Mouse (Mus musculus) yolk sac, embryonic 10.5 days (tissue): ENCODE data around the gene Rnf145.

Experiments used
- DNase-seq: peaks from one replicate; pipeline ENCODE4 v3.0.0-alpha.2; 2017; ENCODE audit warnings: low spot score

Rnf145 gene

DNA sequence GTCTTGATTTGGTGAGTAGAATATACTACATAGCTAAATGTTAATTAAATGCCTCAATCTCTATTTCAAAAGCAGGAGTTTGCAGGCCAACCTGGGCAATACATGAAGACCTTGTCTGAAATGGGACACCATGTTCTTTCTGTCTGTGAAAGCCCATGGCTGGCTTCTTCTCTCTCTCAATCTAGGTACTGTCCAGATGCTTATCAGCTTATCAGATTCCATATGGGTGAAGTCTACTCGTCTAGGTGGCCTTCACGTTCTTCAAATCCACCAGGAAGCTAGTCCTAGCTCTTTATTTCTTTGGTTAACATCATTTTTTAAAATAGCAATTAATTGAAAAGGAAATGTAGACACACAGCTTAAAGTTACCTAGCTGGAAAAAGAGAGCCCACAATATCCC lies 8.9 kb upstream of the Rnf145 start:
- no peak for DNase-seq

DNA sequence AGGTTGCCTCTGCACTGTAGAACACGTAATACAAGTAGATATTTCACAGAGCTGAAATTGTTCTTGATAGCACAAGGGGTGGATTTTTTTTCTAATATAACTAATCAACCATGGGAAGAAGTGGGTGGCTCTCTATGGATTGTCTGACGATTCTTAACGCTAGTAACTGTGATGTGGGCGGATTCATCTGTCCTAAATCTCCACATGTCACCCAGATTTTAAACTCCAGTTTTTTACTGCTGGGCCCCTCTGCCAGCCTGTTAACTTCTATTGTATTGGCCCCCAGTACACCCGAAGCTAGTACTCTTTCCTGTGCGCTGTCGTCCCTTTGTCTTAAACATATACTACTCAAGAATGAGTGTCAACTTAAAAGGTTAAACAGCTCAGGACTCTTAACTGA lies 8.4 kb upstream of the Rnf145 start:
- DNase-seq: no peak

DNA sequence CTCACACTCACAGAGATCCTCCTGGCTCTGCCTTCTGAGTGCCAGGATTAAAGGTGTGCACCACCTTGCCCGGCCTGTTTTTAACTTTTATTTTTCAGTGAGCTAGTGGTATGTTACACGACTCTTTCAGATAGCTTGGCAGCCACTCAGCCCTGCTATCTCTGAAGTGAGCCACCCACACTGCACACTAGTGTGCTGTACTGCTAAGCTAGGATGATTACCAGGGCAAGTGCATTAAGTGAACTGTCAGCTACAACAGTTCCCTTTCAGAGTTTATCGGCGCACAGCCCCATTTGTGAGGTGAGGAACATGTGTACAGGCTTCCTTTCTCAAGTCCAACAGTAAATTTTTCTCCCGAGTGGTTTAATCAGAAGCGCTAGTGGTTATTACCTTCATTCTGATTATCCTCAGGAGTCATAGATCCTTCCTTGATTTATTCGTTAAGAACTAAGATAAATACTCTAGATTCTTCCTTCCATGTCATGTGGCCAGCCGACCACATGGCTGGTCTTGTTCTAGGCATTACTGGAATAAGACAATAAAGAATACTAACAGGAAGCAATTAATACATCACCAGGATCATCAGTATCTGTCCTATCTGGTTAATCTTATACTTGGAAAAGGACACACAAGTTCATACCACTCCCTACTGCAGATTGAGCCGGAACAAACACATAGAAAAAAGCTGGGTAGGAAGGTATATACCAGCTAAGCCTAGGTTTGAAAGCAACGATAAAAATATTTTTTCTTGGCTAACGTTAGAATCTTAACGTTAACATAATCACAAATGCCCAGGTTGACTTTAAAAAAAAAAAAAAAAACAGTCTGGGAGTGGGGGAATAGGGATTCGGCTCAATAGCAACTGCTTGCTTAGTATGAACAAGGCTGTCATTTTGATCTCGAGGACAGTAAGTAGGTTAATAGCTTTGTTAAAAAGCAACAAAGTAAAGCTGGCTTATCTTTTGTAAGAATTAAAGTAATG lies 6.4 kb upstream of the Rnf145 start:
- no peak for DNase-seq

DNA sequence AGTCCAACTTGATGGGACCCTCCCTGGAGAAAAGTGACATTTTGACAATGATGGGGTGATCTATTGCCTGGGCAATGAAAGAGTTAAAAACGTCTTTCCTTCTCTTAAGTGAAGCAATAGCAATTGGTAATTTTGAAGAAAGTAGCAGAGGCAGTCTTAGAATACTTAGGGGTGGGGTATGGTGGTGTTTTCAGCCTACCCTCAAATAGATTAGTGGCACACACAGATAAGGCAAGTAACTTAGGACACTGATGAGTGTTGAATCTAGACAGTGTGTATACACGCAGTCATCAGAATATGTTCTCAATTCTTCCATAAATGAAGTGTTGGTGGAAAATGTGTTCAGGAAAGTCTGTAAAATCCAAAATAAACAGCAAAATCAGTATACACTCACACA lies 5.7 kb upstream of the Rnf145 start:
- DNase-seq: no peak

DNA sequence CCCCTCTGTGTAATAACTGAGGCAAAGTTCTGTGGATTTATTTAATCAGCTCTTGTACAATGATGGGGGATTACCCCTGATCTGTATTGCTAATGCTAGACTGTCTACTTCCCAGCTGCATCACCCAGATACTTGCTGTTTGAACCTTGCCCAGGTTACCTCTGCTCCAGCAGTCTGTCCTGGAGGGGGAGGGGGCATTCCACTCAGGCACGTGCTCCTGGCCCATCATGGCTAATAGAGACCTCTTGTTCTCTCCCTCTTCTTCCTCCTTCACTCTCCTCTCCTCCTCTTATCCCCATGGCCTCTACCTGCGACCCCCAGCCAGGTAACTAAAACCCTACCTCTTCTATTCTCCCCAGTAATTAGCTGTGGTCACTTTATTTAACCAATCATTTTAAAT lies 4.1 kb upstream of the Rnf145 start:
- DNase-seq: peak; percentile 68

DNA sequence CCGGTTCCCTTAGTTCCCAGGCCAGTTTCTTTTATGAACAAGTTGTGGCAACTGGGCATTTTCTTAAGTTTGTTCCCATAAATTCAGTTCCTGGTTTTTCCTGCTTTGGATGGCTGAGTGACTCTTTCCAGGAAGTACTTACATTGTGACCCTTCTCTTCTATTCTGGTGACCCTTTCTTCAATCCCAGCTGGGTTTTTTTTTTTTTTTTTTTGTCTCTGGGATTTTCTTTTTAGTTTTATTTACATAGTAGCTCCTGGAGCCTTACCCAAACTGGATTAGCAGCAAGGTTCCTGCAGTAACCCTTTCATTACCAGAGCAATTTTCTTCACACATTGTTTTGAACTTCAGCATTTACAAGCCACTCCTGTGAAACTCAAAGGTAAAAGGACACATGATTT lies 2.4 kb upstream of the Rnf145 start:
- DNase-seq: no peak

DNA sequence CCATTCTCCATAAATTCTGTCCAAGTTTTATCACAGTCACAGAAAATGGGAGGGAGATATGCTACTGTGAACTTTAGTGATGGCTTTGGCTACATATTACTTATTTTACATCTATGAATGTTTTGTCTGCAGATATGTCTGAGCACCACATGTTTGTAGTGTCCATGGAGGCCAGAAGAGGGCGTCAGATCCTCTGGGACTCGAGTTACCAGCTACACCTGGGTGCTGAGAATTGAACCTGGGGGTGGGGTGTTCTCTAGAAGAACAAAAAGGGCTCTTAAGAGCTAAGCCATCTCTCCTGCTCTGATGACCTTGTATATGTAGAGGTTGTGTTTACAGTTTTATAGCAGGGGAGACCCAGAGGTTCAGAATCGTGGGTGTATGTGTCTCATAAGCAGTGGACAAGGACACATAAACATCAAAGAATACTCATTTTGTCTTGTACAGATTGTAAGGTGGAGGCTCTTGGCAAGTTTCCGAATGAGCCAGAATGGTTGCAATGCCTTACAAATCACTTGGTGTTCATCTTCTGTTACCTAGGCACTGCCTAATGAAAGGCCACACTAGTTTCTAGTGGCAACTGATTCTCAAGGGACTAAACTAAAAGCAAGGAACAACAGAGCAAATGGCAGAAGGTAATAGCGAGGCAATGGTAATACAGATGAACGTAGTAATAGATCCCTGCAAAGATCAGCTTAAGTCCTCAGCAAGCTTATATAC lies 1.0 kb upstream of the Rnf145 start:
- no peak for DNase-seq

DNA sequence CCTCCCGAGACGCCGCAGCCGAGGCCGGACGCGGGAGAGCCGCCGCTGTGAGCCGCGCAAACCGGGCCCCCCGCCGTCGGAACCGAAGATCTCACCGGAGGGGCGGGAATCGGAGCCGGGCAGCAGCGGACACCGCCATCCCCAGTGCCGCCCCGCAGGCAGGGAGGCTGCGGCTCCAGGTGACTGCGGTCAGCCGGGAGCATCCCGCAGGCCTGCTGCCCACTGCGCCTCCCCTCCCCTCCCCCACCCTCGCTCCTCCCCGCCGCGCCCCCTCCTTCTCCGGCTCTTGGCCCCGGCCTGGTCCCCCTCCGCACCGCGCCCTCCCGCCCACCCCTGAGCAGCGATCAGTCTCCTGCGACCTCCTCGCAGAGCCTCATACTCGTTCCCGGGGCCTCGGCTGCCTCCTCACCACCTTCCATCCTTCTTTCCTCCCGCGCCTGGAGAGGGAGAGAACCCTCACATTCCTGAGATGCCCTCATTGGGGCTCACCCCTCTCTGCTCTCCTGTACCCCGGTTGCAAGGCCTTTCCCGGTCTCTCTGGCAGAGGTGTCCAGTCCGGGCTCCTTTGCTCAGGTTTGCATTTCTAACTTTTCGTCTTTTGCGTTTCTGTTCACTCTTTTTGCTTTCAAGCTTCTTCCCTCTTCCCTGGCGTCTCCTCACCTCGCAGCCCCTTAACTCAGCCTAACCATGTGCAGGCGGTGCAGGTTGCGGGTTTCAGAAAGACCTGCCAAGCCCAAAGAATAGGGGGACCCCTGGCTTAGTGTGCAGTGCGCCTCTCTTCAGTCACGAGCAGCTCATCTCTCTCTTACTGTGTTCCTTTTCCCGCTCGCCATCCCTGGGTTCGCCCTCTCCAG lies 559 bp downstream of the Rnf145 start:
- DNase-seq: peak; percentile 74

DNA sequence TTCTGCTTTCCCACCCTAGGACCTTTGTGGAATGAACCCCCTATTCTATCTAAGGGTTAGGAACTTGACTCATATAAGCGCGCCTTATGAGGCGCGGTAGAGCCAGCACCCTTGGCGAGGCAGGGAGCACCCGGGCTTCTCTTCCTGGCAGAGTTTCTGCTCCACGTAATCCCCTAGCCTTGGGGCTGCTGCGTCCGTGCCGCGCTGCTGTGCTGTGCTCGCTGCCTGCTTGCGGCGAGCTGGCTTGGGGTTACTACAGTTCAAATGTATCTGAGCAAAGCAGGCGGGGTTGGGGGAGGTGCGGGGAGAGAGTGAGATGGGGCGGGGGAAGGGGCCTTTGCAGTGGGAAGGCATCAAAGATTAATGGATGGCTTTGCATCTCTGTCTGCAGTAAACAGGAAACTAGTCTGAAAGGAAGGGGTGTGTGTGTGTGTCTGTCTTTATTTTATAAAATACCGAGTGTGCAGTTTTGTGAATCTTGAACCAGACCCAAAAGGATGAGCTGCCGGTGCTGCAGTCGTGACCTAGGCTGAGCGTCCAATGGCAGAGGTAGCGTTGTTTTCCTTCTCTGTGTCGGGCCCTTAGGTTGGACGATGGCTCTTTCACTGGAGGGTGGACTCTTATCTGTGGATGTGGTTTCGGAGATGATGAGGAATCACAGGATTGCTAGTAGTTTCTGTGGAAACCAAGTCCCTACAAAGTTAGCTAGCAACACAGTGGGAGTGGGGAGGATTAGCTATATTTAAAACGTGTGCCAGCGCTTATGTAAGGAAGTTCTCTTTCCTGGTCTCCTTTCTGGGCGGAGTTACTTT lies 1.4 kb downstream of the Rnf145 start:
- DNase-seq: peak; percentile 90

DNA sequence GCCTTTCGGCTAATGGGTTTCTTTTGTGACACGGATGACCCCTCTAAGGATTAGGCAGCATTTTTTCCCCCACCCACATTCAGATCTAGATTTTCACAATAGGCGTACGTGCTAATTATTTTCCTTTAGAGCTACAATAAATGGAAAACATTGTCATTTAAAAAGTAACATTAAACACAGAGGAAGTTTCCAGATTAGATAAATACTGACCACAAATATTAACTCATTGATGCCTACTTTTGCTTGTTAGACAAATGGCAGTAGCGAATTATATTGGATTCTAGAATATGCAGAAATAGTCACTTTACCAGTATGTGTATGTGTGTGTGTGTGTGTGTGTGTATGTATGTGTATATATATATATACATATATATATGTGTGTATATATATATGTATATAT lies 3.8 kb downstream of the Rnf145 start:
- DNase-seq: no peak

DNA sequence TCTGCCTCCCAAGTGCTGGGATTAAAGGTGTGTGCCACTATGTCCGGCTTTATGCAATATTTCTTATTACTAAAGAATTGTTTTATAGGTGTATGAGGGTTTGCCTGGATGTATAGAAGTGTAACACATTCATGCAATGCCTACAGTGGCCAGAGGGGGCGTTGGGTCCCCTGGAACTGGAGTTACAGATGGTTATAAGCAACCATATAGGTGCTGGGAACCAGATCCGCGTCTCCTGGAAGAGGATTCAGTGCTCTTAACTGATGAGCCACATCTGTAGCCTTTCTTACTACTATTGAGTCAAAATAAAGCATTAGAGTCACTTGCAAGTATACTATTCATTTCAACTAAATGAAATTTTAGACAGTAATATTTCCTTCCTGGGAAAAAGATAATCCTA lies 7.0 kb downstream of the Rnf145 start:
- no peak for DNase-seq

DNA sequence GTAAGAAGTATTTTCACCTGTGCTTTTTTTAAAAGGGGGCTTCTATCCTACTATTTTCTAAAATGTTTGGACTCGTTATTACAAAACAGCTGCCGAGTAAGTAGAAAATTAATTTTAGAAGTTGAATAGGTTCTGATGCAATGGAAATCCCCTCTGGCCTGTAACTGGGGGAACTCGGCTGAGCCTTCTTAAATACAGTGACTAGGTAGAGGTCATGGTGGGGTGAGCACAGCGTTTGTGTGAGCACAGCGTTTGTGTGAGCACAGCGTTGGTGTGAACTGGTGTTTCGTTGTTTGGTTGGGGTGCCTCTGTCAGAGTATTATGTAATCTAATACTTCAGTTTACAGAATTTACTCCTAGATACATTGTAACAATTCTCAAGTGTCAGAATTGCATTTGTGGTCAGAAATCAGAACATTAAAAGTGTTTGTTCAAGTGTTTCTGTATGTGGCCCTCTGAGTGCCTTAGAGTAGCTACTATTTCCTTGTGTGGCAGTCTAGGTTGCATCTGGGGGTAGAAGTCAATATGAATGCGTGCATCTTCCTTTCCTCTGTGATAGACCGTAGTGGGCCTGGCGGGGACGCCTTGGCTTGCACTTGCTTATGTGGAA lies 8.0 kb downstream of the Rnf145 start:
- DNase-seq: no peak

DNA sequence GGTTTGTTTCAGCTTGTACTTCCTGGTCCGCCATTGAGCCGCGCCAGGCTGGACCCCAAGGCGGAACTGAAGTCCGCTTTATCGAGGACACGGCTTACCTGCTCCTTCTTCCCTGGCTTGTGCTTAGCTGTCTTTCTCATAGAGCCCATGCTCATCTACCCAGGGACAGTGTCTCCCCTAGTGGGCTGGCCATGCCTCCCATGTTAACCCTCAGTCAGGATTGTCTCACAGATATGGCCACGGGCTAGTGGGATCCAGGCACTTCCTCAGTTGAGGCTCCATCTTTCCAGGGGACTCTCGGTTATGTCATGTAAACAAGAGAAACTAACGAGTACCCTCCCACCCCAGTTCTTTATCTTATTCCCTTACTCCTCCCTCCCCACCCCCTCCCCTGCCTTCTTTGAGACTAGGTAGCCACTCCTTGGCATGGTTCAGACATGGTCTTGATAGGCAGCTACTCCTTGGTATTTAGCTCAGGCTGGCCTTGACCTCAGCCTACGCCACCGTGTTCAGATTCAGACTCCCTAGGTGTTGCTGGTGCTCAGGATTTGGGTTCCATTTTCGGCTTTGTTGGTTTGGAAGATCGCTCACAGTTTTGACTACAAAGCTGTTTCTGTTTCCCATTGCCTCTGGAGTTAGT lies 9.9 kb downstream of the Rnf145 start:
- no peak for DNase-seq

DNA sequence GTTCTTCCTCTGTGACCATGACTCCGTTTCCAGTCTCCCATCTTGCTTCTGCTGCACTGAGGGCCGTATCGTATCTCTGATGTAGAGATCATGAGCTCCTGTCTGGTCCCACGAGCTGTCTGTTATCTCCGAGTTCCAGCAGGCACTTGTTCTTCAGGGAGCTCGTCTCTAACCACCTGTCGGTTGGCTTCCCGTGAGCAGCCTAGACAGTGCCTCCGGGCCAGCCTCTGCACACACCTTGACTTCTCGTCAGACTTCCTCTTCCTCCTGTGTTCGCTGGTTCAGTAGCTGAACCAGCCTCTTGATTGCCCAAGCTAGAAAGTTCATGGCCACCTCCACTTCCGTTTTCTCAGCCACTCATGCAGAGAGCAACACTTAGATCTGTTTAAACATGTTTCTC lies 10.4 kb downstream of the Rnf145 start:
- no peak for DNase-seq

DNA sequence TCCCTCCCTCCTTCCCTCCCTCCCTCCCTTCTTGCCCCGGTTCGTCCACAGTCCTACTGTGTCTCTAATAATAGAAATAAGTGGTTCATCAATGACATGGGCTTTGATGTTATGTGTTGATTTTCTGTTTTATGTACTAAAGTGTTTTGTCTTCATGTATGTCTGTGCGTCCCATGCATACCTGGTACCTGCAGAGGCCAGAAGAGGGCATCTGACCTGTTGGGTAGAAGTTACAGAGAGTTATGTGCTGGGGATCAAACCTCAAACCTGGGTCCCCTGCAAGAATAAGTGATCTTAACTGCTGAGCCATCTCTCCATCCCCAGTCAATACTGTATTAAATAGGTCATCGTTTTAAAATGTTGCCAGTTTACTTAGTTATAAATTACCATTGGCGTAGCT lies 11.0 kb downstream of the Rnf145 start:
- no peak for DNase-seq

DNA sequence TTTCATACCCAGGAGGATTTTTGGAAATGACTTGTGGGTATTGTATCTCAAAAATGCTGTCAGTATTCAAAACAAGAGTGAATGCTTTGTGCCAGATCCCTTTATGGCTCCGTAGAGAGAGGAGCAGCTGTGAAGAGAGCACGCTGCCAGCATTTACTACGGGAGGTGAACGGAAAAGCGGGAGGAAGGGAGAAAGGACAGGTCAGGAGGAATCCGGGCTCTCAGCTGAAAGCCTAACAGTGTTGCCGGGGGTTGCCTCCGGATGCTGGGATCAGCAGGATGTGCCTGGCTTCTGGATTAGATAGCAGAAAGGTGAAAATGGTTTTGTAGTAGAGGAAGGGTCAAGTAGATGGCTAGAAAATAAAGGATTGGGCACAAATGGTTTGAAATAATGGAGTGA lies 11.6 kb downstream of the Rnf145 start:
- DNase-seq: no peak

DNA sequence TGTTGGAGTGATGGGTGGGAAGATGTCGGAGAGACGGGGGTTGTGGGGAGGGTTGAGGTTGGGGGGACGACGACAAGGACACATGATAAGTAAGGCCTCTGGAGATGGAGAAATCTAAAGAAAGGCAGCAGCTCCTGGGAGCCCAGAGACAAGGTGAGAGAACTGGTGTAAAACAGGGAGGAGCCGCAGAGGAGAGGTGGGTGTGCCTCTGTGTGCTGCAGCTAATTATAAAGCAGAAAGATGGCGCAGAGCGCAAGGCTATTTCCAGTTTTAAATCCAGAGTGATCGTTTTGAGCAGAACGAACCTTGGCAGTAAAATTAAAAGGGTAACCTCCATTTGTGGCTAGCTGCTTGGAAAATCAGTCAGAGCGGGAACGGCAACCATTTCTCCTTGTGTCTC lies 12.1 kb downstream of the Rnf145 start:
- DNase-seq: no peak

DNA sequence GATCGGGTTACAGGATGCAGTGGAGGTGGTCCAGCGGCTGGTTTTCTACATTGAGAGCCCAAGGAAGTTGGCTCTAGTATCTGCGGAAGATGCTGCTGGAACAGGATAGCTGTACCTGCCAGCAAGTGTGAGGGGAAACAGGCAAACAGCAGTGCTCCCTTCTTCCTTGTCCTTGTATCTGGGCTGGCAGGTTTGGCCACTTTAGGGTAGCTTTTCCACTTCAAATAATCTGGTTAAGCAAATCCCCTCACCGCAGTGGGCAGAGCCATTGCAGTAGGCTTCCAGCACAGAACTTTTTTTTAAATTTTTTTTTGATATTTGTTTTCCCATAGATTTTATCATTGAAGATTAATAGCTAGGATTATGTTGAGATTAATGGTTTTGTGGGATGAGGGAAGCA lies 12.9 kb downstream of the Rnf145 start:
- no peak for DNase-seq

DNA sequence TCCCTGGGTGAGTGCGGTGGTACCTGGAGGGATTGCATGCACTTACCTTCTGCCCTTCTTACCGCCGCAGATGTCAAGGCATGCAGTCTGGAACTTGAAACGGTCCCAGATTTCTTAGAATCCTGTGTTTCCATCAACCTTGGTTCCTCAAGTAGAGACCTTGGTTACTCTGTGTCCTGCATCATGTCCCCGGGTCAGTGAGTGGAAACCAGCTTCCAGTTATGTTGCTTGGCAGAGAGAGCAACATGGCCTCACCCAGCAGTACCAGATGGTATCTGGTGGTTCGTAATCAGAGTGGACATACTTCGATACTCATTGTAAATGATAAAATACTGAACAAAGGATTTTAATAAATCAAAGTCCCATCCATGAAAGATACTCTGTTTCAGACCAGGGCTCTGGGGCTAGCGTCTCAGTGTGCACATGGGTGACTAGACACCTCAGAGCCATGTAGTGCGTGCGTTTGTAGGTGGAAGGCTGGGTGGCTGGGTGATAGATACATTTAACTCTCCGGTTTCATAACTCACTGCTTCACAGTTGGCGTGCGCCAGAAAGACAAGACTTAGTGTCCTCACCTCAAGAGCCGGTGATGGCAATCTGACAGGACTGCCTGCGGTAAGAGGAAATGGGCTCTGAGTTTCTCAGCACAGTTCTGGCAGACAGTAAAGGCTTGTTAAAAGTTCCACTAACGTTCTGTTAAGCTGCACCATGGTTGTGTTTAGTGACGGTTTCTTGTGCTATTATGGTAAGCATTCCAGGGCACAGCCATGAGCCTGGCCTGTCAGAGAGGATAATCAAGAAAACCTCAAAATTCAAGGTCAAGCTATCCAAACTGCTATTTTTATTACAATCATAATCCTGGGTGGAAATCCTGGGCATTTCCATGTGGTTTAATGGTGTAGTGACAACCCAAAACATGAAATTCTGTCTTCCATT lies 14.3 kb downstream of the Rnf145 start:
- DNase-seq: no peak
